Mouse (Mus musculus) kidney, adult 2 months (tissue): ENCODE results near the gene Copg2. TPM values are rescaled to one million over a fixed set of nuclear protein-coding genes. Genes with fewer than 3 reads are reported as not detected.

ENCODE experiments used
- DNase-seq: peaks from one replicate; pipeline ENCODE4 v3.0.0; 2021
- H3K27ac ChIP-seq: fragments of 200-500 bp; 2 replicates; pipeline ENCODE4 v1.5.1; 2012; ENCODE audit warnings: low read depth, low read length, control low read depth, inconsistent platforms; ENCODE audit not compliant: insufficient read depth
- H3K27me3 ChIP-seq: fragments of 200-500 bp; replicated peaks from 2 replicates; pipeline ENCODE4 v1.6.1; 2012; ENCODE audit warnings: mild to moderate bottlenecking, moderate library complexity, low read length, inconsistent platforms; ENCODE audit not compliant: control insufficient read depth, insufficient read depth
- H3K36me3 ChIP-seq: fragments of 200-500 bp; 2 replicates; pipeline ENCODE4 v1.6.1; 2012; ENCODE audit warnings: mild to moderate bottlenecking, moderate library complexity, low read length, inconsistent platforms; ENCODE audit not compliant: control insufficient read depth, insufficient read depth
- H3K4me1 ChIP-seq: fragments of 200-500 bp; 2 replicates; pipeline ENCODE4 v1.6.1; 2011; ENCODE audit warnings: low read length; ENCODE audit not compliant: control insufficient read depth, insufficient read depth
- H3K4me3 ChIP-seq: fragments of 200-500 bp; 2 replicates; pipeline ENCODE4 v1.5.1; 2011; ENCODE audit warnings: mild to moderate bottlenecking, low read depth, low read length, control low read depth; ENCODE audit not compliant: insufficient read depth
- CTCF ChIP-seq: fragments of 200-500 bp; conservative IDR thresholded peaks from 2 replicates; pipeline ENCODE4 v1.5.1; 2011; ENCODE audit warnings: low read depth, mild to moderate bottlenecking, control low read depth, low read length, moderate library complexity, mixed read lengths; ENCODE audit not compliant: insufficient read depth, insufficient read length
- POLR2A ChIP-seq: fragments of 200-500 bp; IDR thresholded peaks from one replicate; pipeline ENCODE4 v1.6.1; 2011; ENCODE audit warnings: low read depth, low read length, control low read depth
- WGBS: fragments of 180-500 bp; shearing (Covaris S2); methylation state at CpG from one replicate; pipeline ENCODE4 v1.1.7; 2018; 5-methylcytosine and 5-hydroxymethylcytosine counted together
- polyA plus RNA-seq: library from polyadenylated mRNA; depleted of rRNA; stranded (reverse); fragments of >200 nt; gene quantifications from 2 replicates; pipeline ENCODE4 v1.2.3, GENCODE M21; 2012

Gene Copg2
- polyA plus RNA-seq, 1 experiment: 13.0 TPM

DNA sequence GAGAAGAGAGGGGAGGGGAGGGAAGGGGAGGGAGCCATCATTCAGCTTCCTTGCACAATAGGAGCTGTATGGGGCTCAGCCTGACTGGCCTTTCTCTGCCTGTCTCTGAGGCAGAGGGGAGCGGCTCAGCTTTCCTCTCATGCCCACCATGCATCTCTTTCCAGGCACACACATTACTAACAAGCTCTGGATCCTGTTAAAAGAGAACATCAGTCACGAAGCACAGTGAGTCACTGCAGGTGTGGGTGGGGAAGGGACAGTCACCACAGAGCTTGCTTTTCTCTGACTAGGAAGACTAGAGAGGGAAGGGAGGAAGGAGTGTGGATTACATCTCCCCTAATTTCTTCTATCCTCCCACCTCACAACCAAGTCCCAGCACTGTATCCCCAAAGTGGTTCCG lies 11.4 kb upstream of the Copg2 start:
- TF ChIP-seq POLR2A: no peak
- TF ChIP-seq CTCF: no peak
- H3K36me3 ChIP-seq: no peaks in the 10 kb centered on the region
- no peak overlapping the region for H3K27ac ChIP-seq
- 58% methylated on average over 3 of the region's 3 CpGs for WGBS
- no peaks in the 10 kb centered on the region for H3K4me1 ChIP-seq
- no peak overlapping the region for H3K4me3 ChIP-seq
- no peak for DNase-seq
- H3K27me3 ChIP-seq: no peaks in the 10 kb centered on the region

DNA sequence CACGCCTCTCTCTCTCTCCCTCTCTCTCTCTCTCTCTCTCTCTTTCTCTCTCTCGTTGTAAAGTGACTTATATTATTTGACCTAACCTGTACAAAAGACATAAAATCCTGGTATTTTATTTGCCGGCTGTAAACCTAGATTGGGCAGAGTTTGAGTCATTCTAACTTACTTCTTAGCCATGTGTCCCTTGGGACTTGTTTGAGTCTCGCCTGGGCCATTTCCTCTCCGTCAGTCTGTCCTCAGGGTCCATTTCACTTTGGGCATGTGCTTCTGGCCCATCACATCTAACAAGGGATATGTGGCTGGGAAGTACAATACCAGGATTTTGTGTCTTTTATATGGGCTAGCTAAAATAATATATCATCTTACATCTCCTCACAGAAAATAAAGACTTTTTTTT lies 8.3 kb upstream of the Copg2 start:
- DNase-seq: no peak
- no peaks in the 10 kb centered on the region for H3K27me3 ChIP-seq
- no peak overlapping the region for H3K27ac ChIP-seq
- TF ChIP-seq POLR2A (no peak), CTCF (no peak)
- H3K4me1 ChIP-seq: no peaks in the 10 kb centered on the region
- 66% methylated on average over 5 of the region's 5 CpGs for WGBS
- H3K4me3 ChIP-seq: no peak overlapping the region
- H3K36me3 ChIP-seq: no peaks in the 10 kb centered on the region

DNA sequence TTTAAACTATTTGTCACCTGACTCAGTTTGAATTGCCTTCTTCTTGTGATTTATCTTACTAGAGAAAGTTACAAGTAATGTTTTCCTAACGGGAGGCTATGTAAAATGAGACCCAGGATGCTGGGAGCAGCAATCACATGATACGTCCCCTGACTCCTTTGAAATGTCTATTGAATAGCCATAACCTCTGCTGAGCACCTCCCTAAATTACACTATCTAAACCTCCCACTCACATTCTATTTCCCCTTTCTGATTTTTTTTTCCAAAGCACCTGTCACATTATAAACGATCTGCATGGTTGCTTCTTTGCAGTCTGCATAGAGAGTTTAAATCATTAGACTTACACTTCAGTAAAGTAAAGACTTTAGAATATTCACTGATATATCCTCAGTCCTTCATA lies 7.4 kb upstream of the Copg2 start:
- Histone ChIP-seq H3K4me3 (no peak overlapping the region), H3K4me1 (no peaks in the 10 kb centered on the region), H3K27ac (no peak overlapping the region), H3K36me3 (no peaks in the 10 kb centered on the region), H3K27me3 (no peaks in the 10 kb centered on the region)
- TF ChIP-seq CTCF (no peak), POLR2A (no peak)
- DNase-seq: no peak
- 25% methylated on average over 3 of the region's 3 CpGs for WGBS

DNA sequence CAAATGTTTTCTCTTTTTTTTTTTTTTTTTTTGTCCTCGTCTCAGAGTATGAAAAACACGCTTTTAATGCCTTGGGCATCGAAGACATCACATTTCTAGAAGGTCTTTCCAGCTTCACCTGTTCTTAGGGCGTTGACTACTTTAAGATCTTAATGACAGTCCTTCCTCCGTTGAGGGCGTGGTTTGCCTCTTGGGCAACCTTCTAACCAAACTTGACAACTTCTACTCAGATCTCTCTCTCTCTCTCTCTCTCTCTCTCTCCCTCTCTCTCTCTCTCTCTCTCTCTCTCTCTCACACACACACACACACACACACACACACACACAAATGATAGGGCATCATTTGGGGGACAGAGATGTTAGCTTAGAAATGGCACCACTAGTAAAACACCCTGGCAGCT lies 926 bp upstream of the Copg2 start:
- H3K4me1 ChIP-seq: peaks cover 3% of the 10 kb centered on the region; the same call in 1 of the 2 replicates
- no peak overlapping the region for H3K4me3 ChIP-seq
- TF ChIP-seq POLR2A (no peak), CTCF (no peak)
- no peak overlapping the region for H3K27ac ChIP-seq
- 76% methylated on average over 6 of the region's 6 CpGs for WGBS
- H3K36me3 ChIP-seq: no peaks in the 10 kb centered on the region
- no peaks in the 10 kb centered on the region for H3K27me3 ChIP-seq
- DNase-seq: no peak

DNA sequence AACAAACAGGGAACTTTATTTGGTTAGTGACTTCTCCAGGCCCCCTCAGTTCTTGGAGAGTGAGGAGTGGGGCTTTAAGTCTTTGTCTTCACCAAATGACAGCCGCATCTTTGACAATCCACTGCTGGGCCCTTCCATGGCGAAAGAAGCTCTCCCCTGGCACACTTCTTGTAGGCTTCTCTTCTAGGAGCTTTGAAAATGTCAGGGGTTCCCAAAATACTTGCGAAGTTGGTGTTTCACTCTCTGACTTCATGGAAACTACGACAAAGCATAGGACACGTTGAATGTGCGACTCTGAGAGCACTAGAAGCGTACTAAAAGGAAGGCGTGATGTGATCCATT lies 363 bp upstream of the Copg2 start:
- TF ChIP-seq CTCF: no peak
- no peak for TF ChIP-seq POLR2A
- Histone ChIP-seq H3K27me3 (no peaks in the 10 kb centered on the region), H3K4me3 (peak overlapping the region; percentile 54), H3K27ac (no peak overlapping the region), H3K36me3 (no peaks in the 10 kb centered on the region), H3K4me1 (peaks cover 3% of the 10 kb centered on the region; the same call in 1 of the 2 replicates)
- DNase-seq: no peak
- WGBS: 26% methylated on average over 8 of the region's 8 CpGs

DNA sequence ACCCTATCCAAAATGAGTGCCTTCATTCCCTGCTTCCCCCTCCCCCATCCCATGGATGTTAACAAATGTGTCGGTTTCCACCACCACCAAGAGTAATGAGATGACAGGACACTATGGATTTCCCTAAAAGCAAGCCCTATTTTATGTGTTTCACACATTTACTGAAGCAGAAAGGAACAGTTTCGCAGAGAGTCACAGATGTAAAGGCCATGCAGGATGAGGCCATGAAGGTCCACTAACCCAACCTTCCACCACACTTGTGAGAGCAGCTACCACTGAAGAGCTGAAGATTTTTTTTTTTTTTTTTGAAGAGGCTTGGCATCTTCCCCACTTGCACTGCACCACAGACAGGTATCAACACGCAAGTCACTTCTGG lies 787 bp downstream of the Copg2 start:
- WGBS: 22% methylated on average over 3 of the region's 3 CpGs

DNA sequence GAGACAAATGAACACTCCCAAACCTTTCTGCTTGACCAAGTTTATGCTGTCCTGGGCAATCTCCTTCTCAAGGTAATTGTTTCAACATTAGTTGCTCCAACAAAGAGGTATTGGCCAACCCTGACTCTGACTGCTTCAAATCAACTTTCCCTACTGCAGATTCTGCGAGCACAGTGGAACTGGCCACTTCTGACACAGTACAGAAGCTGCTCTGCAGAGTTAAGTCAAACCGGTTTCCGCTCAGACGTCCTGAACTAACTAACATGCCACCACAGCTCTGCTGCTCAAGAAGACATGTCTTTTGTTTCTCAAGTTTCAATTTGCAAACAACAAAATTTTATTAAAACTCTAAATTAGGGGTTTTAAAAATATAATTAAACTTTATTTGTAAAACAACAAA lies 3.5 kb downstream of the Copg2 start:
- DNase-seq: no peak
- Histone ChIP-seq H3K4me1 (peaks cover 3% of the 10 kb centered on the region; the same call in 1 of the 2 replicates), H3K36me3 (no peaks in the 10 kb centered on the region; the same call in 1 of the 2 replicates), H3K27me3 (no peaks in the 10 kb centered on the region), H3K4me3 (no peak overlapping the region), H3K27ac (no peak overlapping the region)
- WGBS: 62% methylated on average over 4 of the region's 4 CpGs
- TF ChIP-seq POLR2A (no peak), CTCF (no peak)

More for the DNA sequence above, 787 bp downstream of the Copg2 start:
- TF ChIP-seq CTCF: no peak
- TF ChIP-seq POLR2A: no peak
- peaks cover 3% of the 10 kb centered on the region; the same call in 1 of the 2 replicates for H3K4me1 ChIP-seq
- peak overlapping the region; percentile 87 for H3K4me3 ChIP-seq
- no peak for DNase-seq
- H3K27ac ChIP-seq: no peak overlapping the region
- H3K36me3 ChIP-seq: no peaks in the 10 kb centered on the region
- no peaks in the 10 kb centered on the region for H3K27me3 ChIP-seq

DNA sequence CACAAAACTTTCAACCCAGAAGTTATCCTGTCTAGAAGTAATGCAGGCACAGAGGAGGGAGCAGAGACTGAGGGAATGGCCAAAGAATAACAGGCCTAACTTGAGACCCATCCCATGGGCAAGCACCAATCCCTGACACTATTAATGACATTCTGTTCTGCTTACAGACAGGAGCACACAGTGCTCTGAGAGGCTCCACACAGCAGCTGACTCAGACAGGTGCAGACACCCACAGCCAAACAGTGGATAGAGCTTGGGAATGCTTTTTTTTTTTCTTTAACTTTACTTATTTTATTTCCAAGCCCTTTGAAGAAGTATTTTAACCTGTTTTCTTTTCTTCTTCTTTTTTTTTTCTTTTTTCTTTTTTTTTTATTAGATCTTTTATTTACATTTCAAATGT lies 4.8 kb downstream of the Copg2 start:
- H3K27me3 ChIP-seq: no peaks in the 10 kb centered on the region
- H3K4me3 ChIP-seq: no peak overlapping the region
- H3K4me1 ChIP-seq: no peaks in the 10 kb centered on the region
- no peaks in the 10 kb centered on the region; the same call in 1 of the 2 replicates for H3K36me3 ChIP-seq
- no peak overlapping the region for H3K27ac ChIP-seq
- no peak for DNase-seq
- no peak for TF ChIP-seq POLR2A
- TF ChIP-seq CTCF: no peak

DNA sequence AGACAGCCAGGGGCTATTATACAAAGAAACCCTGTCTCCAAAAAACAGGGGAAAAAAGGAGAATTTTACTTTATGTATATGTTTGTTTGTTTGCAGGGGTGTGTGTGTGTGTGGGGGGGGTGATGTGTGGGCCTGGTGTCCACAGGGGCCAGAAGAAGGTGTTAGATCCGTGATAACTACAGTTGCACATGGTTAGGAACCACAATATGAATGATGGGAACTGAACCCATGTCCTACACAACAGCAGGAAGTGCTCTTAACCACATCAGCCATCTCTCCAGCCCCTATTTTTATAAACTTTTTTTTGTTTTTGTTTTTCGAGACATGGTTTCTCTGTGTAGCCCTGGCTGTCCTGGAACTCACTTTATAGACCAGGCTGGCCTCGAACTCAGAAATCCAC lies 11.7 kb downstream of the Copg2 start:
- DNase-seq: no peak
- TF ChIP-seq POLR2A (no peak), CTCF (no peak)
- no peak overlapping the region for H3K27ac ChIP-seq
- H3K4me3 ChIP-seq: no peak overlapping the region
- H3K27me3 ChIP-seq: no peaks in the 10 kb centered on the region
- no peaks in the 10 kb centered on the region; the same call in 1 of the 2 replicates for H3K36me3 ChIP-seq
- 91% methylated on average over 3 of the region's 3 CpGs for WGBS
- no peaks in the 10 kb centered on the region for H3K4me1 ChIP-seq
